Mouse (Mus musculus): Measurements from ENCODE around the gene Fkbp10. TPM values are rescaled to one million over a fixed set of nuclear protein-coding genes. Genes with fewer than 3 reads are reported as not detected.

Fkbp10 gene
- total RNA-seq, 2 experiments from 2014 or later = not detected

DNA sequence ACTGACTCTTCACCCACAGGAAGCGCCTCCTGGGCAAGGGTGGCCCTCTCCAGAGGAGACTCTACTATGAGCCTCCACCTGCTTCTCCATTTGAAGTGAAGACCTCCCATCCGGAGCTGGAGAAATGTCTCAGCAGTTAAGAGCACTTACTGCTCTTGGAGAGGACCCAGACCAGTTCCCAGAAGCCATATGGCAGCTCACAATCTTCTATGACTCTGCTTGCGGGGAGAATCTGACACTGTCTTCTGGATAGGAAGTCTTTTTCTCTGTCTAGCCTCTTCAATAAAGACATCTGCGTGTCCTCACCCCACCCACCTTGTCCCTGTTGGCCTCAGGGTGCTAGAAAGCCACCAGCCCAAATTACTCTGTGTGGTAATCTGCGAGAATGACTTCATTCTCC lies 22.5 kb upstream of the Fkbp10 start:
- ATAC-seq (replicated peaks; ENCODE audit: low FRiP score, poor library complexity, severe bottlenecking) = no peak

GRCm38 (mm10) chr11:100393733-100394132 lies 21.8 kb upstream of the Fkbp10 start:
- ATAC-seq (replicated peaks; ENCODE audit: low FRiP score, poor library complexity, severe bottlenecking) = no peak

- no peak for ATAC-seq (replicated peaks; ENCODE audit: low FRiP score, poor library complexity, severe bottlenecking)
Measured at GRCm38 (mm10) chr11:100394353-100395074, 21.0 kb upstream of the Fkbp10 start.

GRCm38 (mm10) chr11:100395200-100395599 lies 20.3 kb upstream of the Fkbp10 start:
- ATAC-seq (replicated peaks; ENCODE audit: low FRiP score, poor library complexity, severe bottlenecking) = no peak

DNA sequence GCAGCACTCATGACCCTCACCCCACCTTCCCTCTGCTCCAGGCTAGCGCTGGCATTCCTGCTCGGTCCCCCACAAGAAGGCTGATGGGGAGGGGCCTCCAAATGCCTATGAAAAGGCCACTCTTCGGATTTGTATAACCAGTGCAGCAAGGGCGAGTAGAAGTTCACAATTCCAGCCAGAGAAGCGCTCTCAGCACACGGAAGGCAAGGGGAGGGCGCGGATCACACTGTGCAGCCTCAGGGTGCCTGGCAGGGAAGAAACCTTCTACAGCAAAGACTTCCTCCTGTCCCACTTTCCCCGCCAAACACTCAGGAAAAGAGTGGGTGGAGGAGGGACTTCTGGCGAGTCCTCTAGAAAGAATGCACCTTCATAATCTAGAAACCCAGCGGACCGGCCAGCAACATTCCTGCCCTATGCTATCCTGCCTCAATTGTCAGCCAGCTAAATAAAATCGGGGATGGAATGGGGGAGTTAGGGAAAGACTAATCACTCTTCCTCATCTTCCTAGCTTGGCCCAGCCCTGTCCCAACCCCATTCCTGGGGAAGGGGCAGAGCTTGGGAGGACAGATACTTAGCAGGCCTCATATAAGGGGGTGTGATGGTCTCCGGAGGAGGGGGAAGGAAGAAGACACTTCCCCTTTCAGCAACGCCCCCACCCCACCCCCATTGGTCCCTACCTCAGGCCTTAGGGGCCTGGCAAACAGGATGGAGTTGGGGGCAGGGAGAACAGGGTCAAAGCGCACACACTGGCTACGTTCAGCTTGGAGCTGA lies 19.5 kb upstream of the Fkbp10 start:
- no peak for ATAC-seq (replicated peaks; ENCODE audit: low FRiP score, poor library complexity, severe bottlenecking)

DNA sequence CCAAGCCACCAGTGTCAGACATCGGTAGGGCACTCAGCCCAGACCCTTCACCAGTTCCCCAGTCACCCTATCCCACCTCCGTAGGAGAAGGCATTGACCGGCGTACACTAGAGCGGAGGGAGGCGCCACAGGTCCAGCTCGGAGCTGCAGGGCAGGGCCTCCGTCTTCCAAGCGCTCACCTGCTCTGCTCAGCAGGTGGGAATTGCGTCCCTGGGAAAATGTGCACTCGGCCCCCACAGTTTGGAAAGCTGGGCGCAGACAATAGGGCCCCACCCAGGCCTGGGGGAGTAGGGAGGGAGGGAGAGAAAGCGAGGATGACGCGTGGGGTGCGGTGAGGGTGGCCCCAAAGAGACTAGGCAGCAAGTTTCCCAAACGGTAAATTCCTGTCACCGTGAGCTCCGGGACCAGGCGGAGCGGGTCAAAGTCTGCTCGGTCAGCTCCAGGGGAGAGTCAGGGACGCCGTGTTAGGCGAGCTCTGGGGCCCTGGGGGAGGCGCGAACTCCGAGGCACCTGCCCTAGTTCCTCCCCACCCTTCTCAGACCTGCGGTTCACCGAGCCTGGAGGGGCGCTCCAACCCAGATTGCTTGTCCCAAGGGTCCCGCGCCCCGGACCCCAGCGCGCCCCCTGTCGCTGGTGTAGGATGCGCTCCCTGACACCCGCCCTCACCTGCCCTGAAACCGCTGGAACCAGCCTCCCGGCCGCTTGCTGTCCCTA lies 18.5 kb upstream of the Fkbp10 start:
- ATAC-seq (replicated peaks; ENCODE audit: low FRiP score, poor library complexity, severe bottlenecking) = no peak

- 0 out of 2 replicates have a peak, but pooled peaks have one; percentile 29 for ATAC-seq (replicated peaks; ENCODE audit: low FRiP score, poor library complexity, severe bottlenecking)
Measured at GRCm38 (mm10) chr11:100397600-100398389, 17.7 kb upstream of the Fkbp10 start, which contains the start of gene Jup. TSS of gene Jup (minus strand) at chr11:100397763.

DNA sequence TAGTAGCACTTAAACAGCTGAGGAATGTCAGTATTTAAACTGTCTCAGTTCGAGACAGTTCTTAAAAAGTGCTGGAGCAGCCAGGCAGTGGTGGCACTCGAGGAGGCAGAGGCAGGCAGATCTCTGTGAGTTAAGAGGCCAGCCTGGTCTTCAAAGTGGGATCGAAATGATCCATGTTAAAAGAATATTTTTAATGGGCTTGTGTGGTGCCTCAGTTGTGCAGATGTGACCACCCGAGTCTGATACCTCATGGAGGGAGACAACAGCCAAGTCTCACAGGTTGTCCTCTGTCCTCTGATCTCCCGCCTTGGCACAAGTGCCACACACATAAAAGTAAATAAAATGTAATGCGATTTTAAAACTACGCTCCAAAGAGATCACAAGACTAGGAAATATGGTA lies 17.0 kb upstream of the Fkbp10 start:
- ATAC-seq (replicated peaks; ENCODE audit: low FRiP score, poor library complexity, severe bottlenecking) = no peak

- no peak for ATAC-seq (replicated peaks; ENCODE audit: low FRiP score, poor library complexity, severe bottlenecking)
Measured at GRCm38 (mm10) chr11:100399320-100399719, 16.2 kb upstream of the Fkbp10 start.

- no peak for ATAC-seq (replicated peaks; ENCODE audit: low FRiP score, poor library complexity, severe bottlenecking)
Measured at GRCm38 (mm10) chr11:100399727-100400538, 15.6 kb upstream of the Fkbp10 start.

GRCm38 (mm10) chr11:100400842-100401241 lies 14.7 kb upstream of the Fkbp10 start:
- ATAC-seq (replicated peaks; ENCODE audit: low FRiP score, poor library complexity, severe bottlenecking) = no peak

DNA sequence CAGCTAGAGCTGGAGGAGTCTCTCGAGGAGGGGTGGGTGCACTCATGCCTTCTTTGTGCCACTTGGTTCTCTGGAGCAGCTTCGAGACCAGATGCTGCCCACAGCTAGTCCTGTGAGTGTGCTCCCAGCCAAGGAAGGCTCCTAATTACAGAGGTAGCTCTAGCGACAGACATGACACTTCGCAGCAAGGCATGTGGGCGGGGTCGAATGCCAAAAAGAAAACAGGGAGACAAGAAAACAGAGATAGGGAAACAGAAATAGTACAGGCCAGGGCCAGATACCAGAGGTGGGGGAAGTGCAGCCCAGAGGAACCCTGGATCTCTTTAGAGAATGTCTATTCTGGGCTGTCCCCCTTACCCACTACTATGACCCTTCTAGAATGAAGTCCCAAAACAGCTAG lies 13.3 kb upstream of the Fkbp10 start:
- ATAC-seq (replicated peaks; ENCODE audit: low FRiP score, poor library complexity, severe bottlenecking) = no peak

DNA sequence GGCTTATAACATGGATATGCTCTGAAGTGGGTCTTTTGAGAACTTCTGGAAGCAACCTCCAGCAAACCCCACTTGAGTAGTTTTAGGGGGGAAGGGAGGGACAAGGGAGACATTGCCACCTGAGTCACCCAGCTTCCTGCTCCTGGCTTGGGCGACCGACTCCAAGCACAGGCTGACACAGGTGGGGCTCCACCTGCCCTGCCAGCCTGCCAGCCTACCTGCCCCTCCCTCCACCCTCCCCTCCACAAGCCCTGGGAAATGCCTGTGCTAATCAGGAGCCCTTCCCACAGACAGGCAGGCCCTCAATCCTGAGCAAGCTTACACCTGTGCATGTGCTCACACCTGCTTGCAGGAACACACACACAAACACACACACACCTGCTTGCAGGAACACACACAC lies 12.8 kb upstream of the Fkbp10 start:
- ATAC-seq (replicated peaks; ENCODE audit: low FRiP score, poor library complexity, severe bottlenecking) = no peak

DNA sequence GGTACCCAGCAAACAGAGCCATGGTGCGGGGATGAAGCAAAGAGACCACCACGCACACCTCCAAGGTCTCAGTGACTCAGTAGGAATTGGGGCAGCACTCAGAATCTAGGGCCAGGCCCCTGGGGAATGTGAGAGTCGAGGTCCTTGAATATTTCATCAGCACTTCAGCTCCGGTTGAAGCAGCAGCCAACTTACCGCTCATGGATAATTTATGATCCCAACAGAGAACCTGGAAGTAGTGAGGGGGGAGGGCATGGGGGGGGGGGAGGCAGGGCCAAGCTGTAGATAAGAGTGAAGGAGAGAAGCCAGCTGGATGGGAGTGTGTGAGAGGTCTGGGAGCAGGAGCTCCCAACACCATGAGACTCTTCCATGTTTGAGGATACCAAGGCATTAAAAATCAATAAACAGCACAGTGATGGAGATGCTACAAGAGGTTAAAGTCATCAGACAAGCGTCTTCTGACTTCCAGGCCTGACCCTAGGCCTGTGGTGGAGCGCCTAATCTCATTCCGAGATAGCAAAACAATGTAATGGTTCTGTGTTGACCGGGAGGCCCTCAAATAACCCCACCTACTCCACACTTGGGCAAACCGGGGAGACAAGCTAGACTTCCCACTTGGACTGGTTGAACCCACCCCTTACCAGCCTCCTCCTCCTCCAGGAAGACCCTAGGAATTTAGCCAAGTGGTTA lies 11.9 kb upstream of the Fkbp10 start:
- no peak for ATAC-seq (replicated peaks; ENCODE audit: low FRiP score, poor library complexity, severe bottlenecking)

DNA sequence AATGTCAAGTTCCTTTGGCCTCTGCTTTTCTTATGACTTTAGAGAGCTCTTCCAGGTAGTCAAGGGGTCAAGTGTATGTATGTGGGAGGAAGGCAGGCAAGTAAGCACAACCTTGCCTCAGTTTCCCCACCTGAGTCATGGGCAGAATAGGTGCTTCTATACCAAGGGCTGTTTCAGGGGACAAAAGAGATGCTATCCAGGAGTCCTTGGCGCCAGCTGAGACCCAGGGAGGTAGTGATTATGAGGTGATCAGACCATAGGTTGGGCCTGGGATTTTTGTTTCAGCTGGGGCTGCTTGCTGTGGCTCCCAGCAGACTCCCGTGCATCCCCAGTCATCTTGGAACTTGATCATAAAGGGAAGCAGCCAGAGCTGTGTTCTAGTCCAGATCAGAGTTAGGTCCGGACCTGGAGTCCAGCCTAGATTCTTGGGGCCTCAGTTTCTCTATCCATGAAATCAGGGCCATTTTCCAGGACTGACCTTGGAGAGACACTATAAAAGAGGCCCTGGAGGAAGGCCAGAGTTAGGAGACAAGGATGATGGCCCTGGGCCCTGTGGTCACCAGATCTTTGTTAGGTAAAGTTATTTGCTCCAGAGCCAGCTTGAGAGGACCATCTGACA lies 10.9 kb upstream of the Fkbp10 start:
- ATAC-seq (replicated peaks; ENCODE audit: low FRiP score, poor library complexity, severe bottlenecking) = no peak

GRCm38 (mm10) chr11:100406273-100406672 lies 9.2 kb upstream of the Fkbp10 start:
- no peak for ATAC-seq (replicated peaks; ENCODE audit: low FRiP score, poor library complexity, severe bottlenecking)

- no peak for ATAC-seq (replicated peaks; ENCODE audit: low FRiP score, poor library complexity, severe bottlenecking)
Measured at GRCm38 (mm10) chr11:100406995-100407705, 8.3 kb upstream of the Fkbp10 start.
